Mouse (Mus musculus): Measurements from ENCODE around the gene Adamts3. TPM values are rescaled to one million over a fixed set of nuclear protein-coding genes. Genes with fewer than 3 reads are reported as not detected.

The Adamts3 gene
- polyA plus RNA-seq, 1 experiment from 2014 or later = 4.2 TPM

DNA sequence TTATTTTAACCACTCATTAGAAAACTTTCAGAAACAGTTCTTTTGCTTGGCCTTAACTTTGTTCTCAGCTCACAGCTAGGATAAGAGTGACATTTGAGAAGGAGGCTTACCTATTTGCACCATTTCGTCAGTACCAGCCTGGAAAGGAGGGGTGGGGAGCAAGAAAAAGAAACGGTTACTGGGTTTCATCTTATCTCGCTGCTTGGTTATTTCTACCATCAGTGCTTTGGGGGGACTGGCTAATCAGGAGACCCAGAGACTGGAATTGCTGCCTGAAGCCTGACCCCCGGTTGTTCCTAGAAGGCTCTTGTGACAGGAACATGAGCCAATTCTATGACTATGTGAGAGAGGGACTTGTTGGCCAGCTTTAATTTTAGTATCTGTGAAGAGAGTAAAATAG is 1.7 kb downstream of the Adamts3 start:
- H3K36me3 ChIP-seq = no peaks in the 10 kb centered on the region
- H3K9ac ChIP-seq = no peak overlapping the region
- WGBS = 48% methylated on average over 4 of the region's 4 CpGs
- peak overlapping the region; percentile 100 for H3K4me2 ChIP-seq
- H3K9me3 ChIP-seq = no peaks in the 10 kb centered on the region
- H3K27ac ChIP-seq = no peak overlapping the region
- H3K4me3 ChIP-seq = peak overlapping the region; percentile 66; the same call in 1 of the 2 replicates
- H3K27me3 ChIP-seq = no peaks in the 10 kb centered on the region
- ATAC-seq (ENCODE audit: low FRiP score) = no peak
- peaks cover 14% of the 10 kb centered on the region for H3K4me1 ChIP-seq (replicated peaks)

- no peak overlapping the region for H3K27ac ChIP-seq
- no peak overlapping the region for H3K4me2 ChIP-seq
- H3K27me3 ChIP-seq = no peaks in the 10 kb centered on the region
- no peak for ATAC-seq (ENCODE audit: low FRiP score)
- H3K9ac ChIP-seq = no peak overlapping the region
- 77% methylated on average over 11 of the region's 11 CpGs for WGBS
- no peaks in the 10 kb centered on the region for H3K36me3 ChIP-seq
- H3K4me1 ChIP-seq (replicated peaks) = peaks cover 14% of the 10 kb centered on the region
- no peaks in the 10 kb centered on the region for H3K9me3 ChIP-seq
- no peak overlapping the region for H3K4me3 ChIP-seq
These were observed 4.2 kb downstream of the Adamts3 start for GRCm38 (mm10) chr5:89878866-89879392.

DNA sequence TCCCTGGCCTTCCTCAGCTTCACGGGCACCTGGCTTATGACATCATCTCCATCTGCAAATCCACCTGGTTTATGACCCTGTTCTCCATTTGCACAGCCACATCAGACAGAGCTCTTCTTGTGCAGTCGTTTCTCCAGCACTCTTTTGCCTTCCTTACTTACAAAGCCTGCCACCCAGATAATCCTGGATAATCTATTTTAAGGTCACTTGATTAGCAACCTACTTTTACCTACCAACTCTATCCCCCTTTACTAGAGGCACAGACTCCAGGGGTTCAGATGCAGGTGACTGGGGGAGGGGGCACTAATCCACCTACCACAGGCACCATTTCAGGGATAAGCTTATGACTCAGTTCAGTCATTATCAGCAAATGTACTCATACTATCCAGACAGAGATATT is 10.5 kb downstream of the Adamts3 start:
- Histone ChIP-seq H3K36me3 (no peaks in the 10 kb centered on the region), H3K27me3 (no peaks in the 10 kb centered on the region), H3K9ac (no peak overlapping the region), H3K4me2 (no peak overlapping the region), H3K4me3 (no peak overlapping the region), H3K4me1 (replicated peaks) (no peaks in the 10 kb centered on the region), H3K9me3 (no peaks in the 10 kb centered on the region), H3K27ac (no peak overlapping the region)
- 66% methylated on average over 2 of the region's 2 CpGs for WGBS
- no peak for ATAC-seq (ENCODE audit: low FRiP score)

DNA sequence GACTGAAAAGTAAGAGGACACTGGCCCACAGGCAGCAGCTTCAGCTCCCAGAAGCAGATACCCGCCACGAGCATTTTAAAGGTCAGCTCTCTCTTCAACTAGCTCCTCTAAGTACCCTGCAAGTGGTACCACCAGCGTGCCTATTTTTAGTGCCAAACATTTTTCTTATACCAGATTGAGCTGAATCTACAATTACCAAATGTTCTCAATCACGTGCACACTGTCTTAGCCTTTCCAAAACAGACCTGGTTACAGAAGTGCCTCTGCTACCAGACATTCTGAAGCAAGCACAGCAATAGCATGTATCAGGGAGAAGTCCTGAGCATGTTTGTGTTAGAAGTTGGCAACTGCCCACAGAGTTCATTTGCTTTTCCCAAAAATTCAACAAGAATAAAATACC is 23.5 kb downstream of the Adamts3 start:
- H3K9ac ChIP-seq = no peak overlapping the region
- no peak overlapping the region for H3K27ac ChIP-seq
- H3K27me3 ChIP-seq = no peaks in the 10 kb centered on the region
- 90% methylated on average over 4 of the region's 4 CpGs for WGBS
- no peak overlapping the region for H3K4me3 ChIP-seq
- H3K4me2 ChIP-seq = no peak overlapping the region
- ATAC-seq (ENCODE audit: low FRiP score) = no peak
- no peaks in the 10 kb centered on the region for H3K4me1 ChIP-seq (replicated peaks)
- H3K36me3 ChIP-seq = no peaks in the 10 kb centered on the region
- H3K9me3 ChIP-seq = no peaks in the 10 kb centered on the region

GRCm38 (mm10) chr5:89858837-89859236 is 24.3 kb downstream of the Adamts3 start:
- no peaks in the 10 kb centered on the region for H3K36me3 ChIP-seq
- no peak overlapping the region for H3K9ac ChIP-seq
- no peak overlapping the region for H3K4me2 ChIP-seq
- H3K9me3 ChIP-seq = no peaks in the 10 kb centered on the region
- no peak overlapping the region for H3K4me3 ChIP-seq
- ATAC-seq (ENCODE audit: low FRiP score) = no peak
- WGBS = 98% methylated on average over 1 of the region's 1 CpGs
- no peaks in the 10 kb centered on the region for H3K27me3 ChIP-seq
- no peaks in the 10 kb centered on the region for H3K4me1 ChIP-seq (replicated peaks)
- no peak overlapping the region for H3K27ac ChIP-seq

- 29% methylated on average over 1 of the region's 1 CpGs for WGBS
These were observed 36.6 kb downstream of the Adamts3 start for GRCm38 (mm10) chr5:89846551-89846950.

GRCm38 (mm10) chr5:89844354-89844753 is 38.8 kb downstream of the Adamts3 start:
- 50% methylated on average over 5 of the region's 5 CpGs for WGBS
- Histone ChIP-seq H3K4me2 (no peak overlapping the region), H3K9ac (no peak overlapping the region), H3K9me3 (no peaks in the 10 kb centered on the region), H3K4me3 (no peak overlapping the region), H3K36me3 (no peaks in the 10 kb centered on the region), H3K27me3 (no peaks in the 10 kb centered on the region), H3K4me1 (replicated peaks) (peaks cover 12% of the 10 kb centered on the region), H3K27ac (no peak overlapping the region)
- ATAC-seq (ENCODE audit: low FRiP score) = peak; percentile 78

More at GRCm38 (mm10) chr5:89846551-89846950, 36.6 kb downstream of the Adamts3 start:
- Histone ChIP-seq H3K9me3 (no peaks in the 10 kb centered on the region), H3K4me2 (no peak overlapping the region), H3K27ac (no peak overlapping the region), H3K4me3 (no peak overlapping the region), H3K27me3 (no peaks in the 10 kb centered on the region), H3K4me1 (replicated peaks) (peaks cover 12% of the 10 kb centered on the region), H3K9ac (no peak overlapping the region), H3K36me3 (no peaks in the 10 kb centered on the region)
- peak; percentile 43; the same call in 1 of the 2 replicates for ATAC-seq (ENCODE audit: low FRiP score)

DNA sequence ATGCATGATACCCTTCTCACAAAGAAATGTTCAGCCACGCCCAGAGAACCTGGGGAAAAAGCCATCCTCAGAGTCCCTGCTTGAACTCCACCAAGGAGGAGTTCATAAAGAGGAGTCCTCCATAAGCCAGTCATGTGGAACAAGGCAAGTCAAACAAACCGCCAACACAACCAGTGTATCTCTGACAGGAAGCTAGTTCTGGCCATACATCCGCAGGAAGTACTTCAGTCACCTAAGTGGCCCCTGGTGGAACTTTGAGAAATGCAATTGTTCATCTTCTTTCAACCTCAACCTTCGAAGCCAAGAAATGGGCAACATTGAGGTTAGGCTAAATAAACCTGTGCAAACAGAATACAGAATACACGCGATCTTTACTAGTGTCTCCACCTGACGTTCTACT is 39.7 kb downstream of the Adamts3 start:
- H3K27me3 ChIP-seq = no peaks in the 10 kb centered on the region
- H3K9ac ChIP-seq = no peak overlapping the region
- no peaks in the 10 kb centered on the region for H3K9me3 ChIP-seq
- H3K36me3 ChIP-seq = no peaks in the 10 kb centered on the region
- no peak overlapping the region for H3K27ac ChIP-seq
- ATAC-seq (ENCODE audit: low FRiP score) = no peak
- no peak overlapping the region for H3K4me2 ChIP-seq
- WGBS = 89% methylated on average over 7 of the region's 7 CpGs
- H3K4me1 ChIP-seq (replicated peaks) = peaks cover 12% of the 10 kb centered on the region
- no peak overlapping the region for H3K4me3 ChIP-seq

DNA sequence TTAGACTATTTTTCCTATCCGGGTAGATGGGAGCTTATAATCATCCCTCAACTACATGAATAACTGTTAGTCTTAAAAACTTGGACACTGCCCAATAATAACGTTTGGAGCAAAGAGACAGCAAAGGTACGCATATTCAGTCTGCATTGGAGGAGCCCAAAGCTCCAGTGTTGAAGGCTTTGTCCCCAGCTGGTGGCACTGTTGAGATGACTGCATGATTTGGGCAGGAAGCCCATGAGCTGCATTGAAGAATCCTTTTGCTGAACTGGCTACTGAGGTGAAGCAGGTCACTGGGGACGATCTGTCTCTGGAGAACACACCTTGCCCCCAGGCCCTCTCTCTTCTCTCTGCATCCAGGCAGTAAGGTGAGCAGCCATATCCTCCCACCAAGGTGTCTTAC is 43.5 kb downstream of the Adamts3 start:
- H3K4me1 ChIP-seq (replicated peaks) = peaks cover 6% of the 10 kb centered on the region; the same call in 1 of the 2 replicates
- no peak overlapping the region for H3K4me2 ChIP-seq
- 88% methylated on average over 4 of the region's 4 CpGs for WGBS
- H3K9ac ChIP-seq = no peak overlapping the region
- no peaks in the 10 kb centered on the region for H3K9me3 ChIP-seq
- no peak for ATAC-seq (ENCODE audit: low FRiP score)
- no peak overlapping the region for H3K4me3 ChIP-seq
- H3K36me3 ChIP-seq = no peaks in the 10 kb centered on the region
- no peaks in the 10 kb centered on the region for H3K27me3 ChIP-seq
- no peak overlapping the region for H3K27ac ChIP-seq

DNA sequence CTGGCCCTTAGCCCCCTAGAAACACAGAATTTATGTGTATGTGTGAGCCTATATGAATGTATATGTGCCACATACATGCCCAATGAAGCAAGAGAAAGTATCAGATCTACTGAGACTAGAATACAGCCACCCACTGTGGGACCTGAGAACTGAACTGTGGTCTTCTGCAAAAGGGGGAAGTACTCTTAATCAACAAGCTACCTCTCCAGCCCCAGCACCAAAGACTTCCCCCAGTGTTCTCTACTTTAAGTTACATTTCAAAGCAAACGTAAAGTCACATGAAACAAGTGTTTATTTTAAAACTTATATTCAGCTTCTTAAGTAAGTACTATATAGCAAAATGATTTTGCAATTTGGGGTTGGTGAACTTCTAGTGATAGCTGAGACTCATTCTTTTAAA is 62.0 kb downstream of the Adamts3 start:
- no peaks in the 10 kb centered on the region for H3K36me3 ChIP-seq
- no peak overlapping the region for H3K4me3 ChIP-seq
- no peak for ATAC-seq (ENCODE audit: low FRiP score)
- H3K27me3 ChIP-seq = no peaks in the 10 kb centered on the region
- no peak overlapping the region for H3K4me2 ChIP-seq
- no peak overlapping the region for H3K9ac ChIP-seq
- no peaks in the 10 kb centered on the region for H3K4me1 ChIP-seq (replicated peaks)
- 97% methylated on average over 1 of the region's 1 CpGs for WGBS
- H3K9me3 ChIP-seq = no peaks in the 10 kb centered on the region
- H3K27ac ChIP-seq = no peak overlapping the region

GRCm38 (mm10) chr5:89819531-89819930 is 63.6 kb downstream of the Adamts3 start:
- Histone ChIP-seq H3K4me1 (replicated peaks) (peaks cover 4% of the 10 kb centered on the region; the same call in 1 of the 2 replicates), H3K4me3 (no peak overlapping the region), H3K27me3 (no peaks in the 10 kb centered on the region), H3K4me2 (no peak overlapping the region), H3K36me3 (no peaks in the 10 kb centered on the region), H3K9me3 (no peaks in the 10 kb centered on the region), H3K27ac (no peak overlapping the region), H3K9ac (no peak overlapping the region)
- 27% methylated on average over 3 of the region's 3 CpGs for WGBS
- ATAC-seq (ENCODE audit: low FRiP score) = no peak

DNA sequence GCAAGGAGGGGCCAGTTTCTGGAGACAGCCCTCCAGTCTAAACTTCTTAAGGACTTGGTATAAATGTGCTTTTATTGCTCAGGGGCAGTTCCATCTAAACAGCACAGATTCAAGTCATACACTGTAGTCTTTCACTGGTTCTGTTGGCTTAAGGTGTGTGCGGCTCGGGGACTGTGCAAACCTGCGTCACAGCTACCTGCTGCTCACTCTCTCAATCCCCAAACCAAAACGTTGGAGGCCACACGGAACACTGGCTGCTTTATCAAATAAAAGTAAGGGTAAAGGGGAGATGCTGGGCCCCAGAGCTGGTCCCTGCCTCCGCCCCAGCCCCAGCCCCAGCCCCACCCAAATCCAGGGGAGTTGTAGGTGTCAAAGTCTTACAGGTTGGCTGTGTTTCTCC is 66.5 kb downstream of the Adamts3 start:
- Histone ChIP-seq H3K27me3 (no peaks in the 10 kb centered on the region), H3K9ac (no peak overlapping the region), H3K4me3 (no peak overlapping the region), H3K27ac (no peak overlapping the region), H3K4me2 (no peak overlapping the region), H3K36me3 (no peaks in the 10 kb centered on the region), H3K4me1 (replicated peaks) (peaks cover 4% of the 10 kb centered on the region; the same call in 1 of the 2 replicates), H3K9me3 (no peaks in the 10 kb centered on the region)
- no peak for ATAC-seq (ENCODE audit: low FRiP score)
- WGBS = 84% methylated on average over 6 of the region's 6 CpGs

DNA sequence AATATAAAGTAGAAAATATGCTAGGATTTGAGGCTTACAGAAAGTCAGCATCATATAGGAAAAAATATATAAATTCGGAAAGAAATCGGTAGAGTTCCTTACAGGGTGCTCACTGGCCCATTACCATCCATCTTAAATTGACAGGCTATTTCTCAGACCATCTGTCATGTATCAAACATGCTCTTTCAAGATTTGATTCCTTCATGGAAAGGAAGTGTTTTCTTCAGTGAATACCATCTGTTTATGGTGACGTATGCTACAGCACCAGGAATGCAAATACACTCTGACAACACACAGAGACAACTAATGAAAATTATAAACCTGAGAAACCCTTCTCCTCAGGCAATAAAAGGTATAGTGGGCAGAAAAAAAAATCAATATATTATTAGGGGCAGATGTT is 68.6 kb downstream of the Adamts3 start:
- no peak for ATAC-seq (ENCODE audit: low FRiP score)
- Histone ChIP-seq H3K27me3 (no peaks in the 10 kb centered on the region), H3K27ac (no peak overlapping the region), H3K36me3 (no peaks in the 10 kb centered on the region), H3K4me1 (replicated peaks) (peaks cover 4% of the 10 kb centered on the region; the same call in 1 of the 2 replicates), H3K4me3 (no peak overlapping the region), H3K9ac (no peak overlapping the region), H3K9me3 (no peaks in the 10 kb centered on the region), H3K4me2 (no peak overlapping the region)
- WGBS = 79% methylated on average over 3 of the region's 3 CpGs
